ENCODE assay signal across 26 mouse cellular contexts in genomic region chr1:167905424-167905823, GRCm38 (mm10).
A peak's percentile ranks its signal among the peaks of the same experiment; 100 is the strongest.
DNase-seq lines count a peak whose midpoint lies in the region; ATAC-seq and TF ChIP-seq lines count a peak whose summit lies in the region.
"Had no signal": no experiment of that assay in that cellular context is flagged by ENCODE, and none has a peak within 500 bp of the region (broad histone marks: within the 10 kb centered on the region; RNA-seq: fewer than 3 reads in every experiment).

No protein-coding gene starts in this region.

- no peaks in the 10 kb centered on the region for H3K4me1 ChIP-seq in forebrain, postnatal 0 days (ENCODE audit: insufficient read depth)
- H3K4me1 ChIP-seq in forebrain, embryonic 12.5 days, result no peaks in the 10 kb centered on the region; the same call in 1 of the 2 replicates
- peaks cover 6% of the 10 kb centered on the region; the same call in 1 of the 2 replicates for H3K4me1 ChIP-seq in midbrain, embryonic 13.5 days (replicated peaks)
- no peaks in the 10 kb centered on the region for H3K4me1 ChIP-seq in midbrain, embryonic 16.5 days (ENCODE audit: control insufficient read depth, insufficient read depth, low read length)
- no peaks in the 10 kb centered on the region for H3K4me1 ChIP-seq in liver, embryonic 11.5 days (replicated peaks; ENCODE audit: control insufficient read depth, insufficient read depth, low read length)
- H3K4me1 ChIP-seq: embryonic facial prominence, embryonic 12.5 days; hindbrain, embryonic 15.5 days; limb, embryonic 13.5 days; liver, embryonic 12.5 days had no signal

- H3K27me3 ChIP-seq in forebrain, postnatal 0 days (ENCODE audit: insufficient read depth, low read length), result no peaks in the 10 kb centered on the region
- H3K27me3 ChIP-seq in forebrain, embryonic 12.5 days, result no peaks in the 10 kb centered on the region
- peaks cover under 1% of the 10 kb centered on the region; the same call in 1 of the 2 replicates for H3K27me3 ChIP-seq in midbrain, embryonic 13.5 days
- no peaks in the 10 kb centered on the region for H3K27me3 ChIP-seq in midbrain, embryonic 16.5 days (ENCODE audit: control insufficient read depth, insufficient read depth, low read depth, low read length)
- H3K27me3 ChIP-seq in liver, embryonic 11.5 days (replicated peaks; ENCODE audit: control insufficient read depth, insufficient read depth, low read length), result no peaks in the 10 kb centered on the region
- H3K27me3 ChIP-seq: embryonic facial prominence, embryonic 12.5 days; hindbrain, embryonic 15.5 days; liver, embryonic 12.5 days had no signal

- no peak overlapping the region for H3K4me3 ChIP-seq in forebrain, postnatal 0 days (ENCODE audit: low read depth, low read length)
- H3K4me3 ChIP-seq in forebrain, embryonic 12.5 days (replicated peaks), result no peak overlapping the region
- H3K4me3 ChIP-seq in midbrain, embryonic 13.5 days (replicated peaks), result no peak overlapping the region
- no peak overlapping the region for H3K4me3 ChIP-seq in midbrain, embryonic 16.5 days (ENCODE audit: low read depth, low read length)
- H3K4me3 ChIP-seq in layer of hippocampus, adult 2 months, result no peak overlapping the region
- no peak overlapping the region for H3K4me3 ChIP-seq in liver, embryonic 11.5 days (ENCODE audit: low read depth, low read length)
- H3K4me3 ChIP-seq: embryonic facial prominence, embryonic 12.5 days; hindbrain, embryonic 10.5 days; hindbrain, embryonic 15.5 days; limb, embryonic 13.5 days; liver, embryonic 12.5 days had no signal

- H3K9ac ChIP-seq in forebrain, postnatal 0 days, result no peak overlapping the region
- H3K9ac ChIP-seq in forebrain, embryonic 12.5 days, result no peak overlapping the region
- no peak overlapping the region for H3K9ac ChIP-seq in midbrain, embryonic 13.5 days (replicated peaks)
- no peak overlapping the region for H3K9ac ChIP-seq in midbrain, embryonic 16.5 days (ENCODE audit: low read depth, low read length)
- H3K9ac ChIP-seq in liver, embryonic 11.5 days (ENCODE audit: low read depth, low read length), result no peak overlapping the region
- H3K9ac ChIP-seq: embryonic facial prominence, embryonic 12.5 days; hindbrain, embryonic 15.5 days; limb, embryonic 13.5 days; liver, embryonic 12.5 days; liver, postnatal 0 days had no signal

- H3K36me3 ChIP-seq in forebrain, postnatal 0 days (ENCODE audit: insufficient read depth), result no peaks in the 10 kb centered on the region
- H3K36me3 ChIP-seq in forebrain, embryonic 12.5 days (replicated peaks), result no peaks in the 10 kb centered on the region
- H3K36me3 ChIP-seq in midbrain, embryonic 13.5 days, result no peaks in the 10 kb centered on the region
- H3K36me3 ChIP-seq in midbrain, embryonic 16.5 days (ENCODE audit: control insufficient read depth, insufficient read depth, low read length), result no peaks in the 10 kb centered on the region
- no peaks in the 10 kb centered on the region for H3K36me3 ChIP-seq in liver, embryonic 11.5 days (ENCODE audit: control insufficient read depth, insufficient read depth, low read length)
- H3K36me3 ChIP-seq: embryonic facial prominence, embryonic 12.5 days; hindbrain, embryonic 10.5 days; hindbrain, embryonic 15.5 days; limb, embryonic 13.5 days; liver, embryonic 12.5 days had no signal

- no peak overlapping the region for H3K27ac ChIP-seq in forebrain, postnatal 0 days (ENCODE audit: low read depth, low read length)
- no peak overlapping the region for H3K27ac ChIP-seq in forebrain, embryonic 12.5 days
- H3K27ac ChIP-seq in midbrain, embryonic 13.5 days, result no peak overlapping the region
- no peak overlapping the region for H3K27ac ChIP-seq in midbrain, embryonic 16.5 days (ENCODE audit: low read length)
- H3K27ac ChIP-seq in layer of hippocampus, adult 2 months, result no peak overlapping the region
- H3K27ac ChIP-seq in liver, embryonic 11.5 days (ENCODE audit: low read depth, low read length), result no peak overlapping the region
- H3K27ac ChIP-seq: embryonic facial prominence, embryonic 12.5 days; hindbrain, embryonic 10.5 days; hindbrain, embryonic 15.5 days; limb, embryonic 13.5 days; liver, embryonic 12.5 days had no signal

- no peak for TF ChIP-seq CTCF in forebrain, postnatal 0 days (IDR thresholded peaks at IDR 0.05; ENCODE audit: low read depth)
- TF ChIP-seq CTCF in layer of hippocampus, adult 2 months (conservative IDR thresholded peaks at IDR 0.05), result no peak

- 23% methylated on average over 3 of the region's 3 CpGs for WGBS in forebrain, postnatal 0 days
- 60% methylated on average over 3 of the region's 3 CpGs for WGBS in forebrain, embryonic 12.5 days
- 29% methylated on average over 3 of the region's 3 CpGs for WGBS in midbrain, embryonic 13.5 days
- 32% methylated on average over 3 of the region's 3 CpGs for WGBS in midbrain, embryonic 16.5 days
- 75% methylated on average over 3 of the region's 3 CpGs for WGBS in liver, embryonic 11.5 days

- peak; percentile 45; the same call in 1 of the 2 replicates for ATAC-seq in forebrain, postnatal 0 days
- no peak for ATAC-seq in forebrain, embryonic 12.5 days (ENCODE audit: low FRiP score)
- ATAC-seq in midbrain, embryonic 13.5 days, result peak; percentile 78; the same call in 1 of the 2 replicates
- no peak for ATAC-seq in midbrain, embryonic 16.5 days
- ATAC-seq in activated CD4-positive, CD25-positive, alpha-beta regulatory T cell, adult 4 months, result no peak
- ATAC-seq in liver, embryonic 11.5 days (replicated peaks; ENCODE audit: low FRiP score), result no peak
- ATAC-seq: CD4-positive, CD25-positive, alpha-beta regulatory T cell, adult 4 months; inflammation-experienced regulatory T-cells, adult 6 months; liver, embryonic 12.5 days; liver, postnatal 0 days had no signal

- H3K9me3 ChIP-seq in forebrain, postnatal 0 days (ENCODE audit: low read length), result no peaks in the 10 kb centered on the region
- H3K9me3 ChIP-seq in forebrain, embryonic 12.5 days, result no peaks in the 10 kb centered on the region
- no peaks in the 10 kb centered on the region for H3K9me3 ChIP-seq in midbrain, embryonic 13.5 days
- no peaks in the 10 kb centered on the region for H3K9me3 ChIP-seq in midbrain, embryonic 16.5 days (replicated peaks; ENCODE audit: control insufficient read depth, low read length, poor library complexity, severe bottlenecking)
- no peaks in the 10 kb centered on the region for H3K9me3 ChIP-seq in liver, embryonic 11.5 days (ENCODE audit: control insufficient read depth, low read length)
- H3K9me3 ChIP-seq: embryonic facial prominence, embryonic 12.5 days; hindbrain, embryonic 10.5 days; hindbrain, embryonic 15.5 days; limb, embryonic 13.5 days; liver, embryonic 12.5 days had no signal

- no peak for DNase-seq in forebrain, postnatal 0 days
- DNase-seq in layer of hippocampus, adult 2 months (ENCODE audit: low spot score in 2 of 2), result peak; percentile 37 to 61
- no peak for DNase-seq in liver, embryonic 11.5 days (ENCODE audit: low spot score)
- DNase-seq: adrenal gland, adult 2 months; cerebellum, adult 11 months; cerebellum, adult 9-10 months; cerebellum, postnatal 36 days; embryo, embryonic 11 days; gastrocnemius, postnatal 14 days; heart, postnatal 14 days; kidney, adult 11 months; kidney, postnatal 14 days; liver, postnatal 0 days; lung, postnatal 36 days; thymus, postnatal 4 days had no signal

- H3K4me2 ChIP-seq in forebrain, postnatal 0 days (ENCODE audit: low read depth), result no peak overlapping the region
- H3K4me2 ChIP-seq in forebrain, embryonic 12.5 days, result no peak overlapping the region
- no peak overlapping the region for H3K4me2 ChIP-seq in midbrain, embryonic 13.5 days (replicated peaks)
- H3K4me2 ChIP-seq in midbrain, embryonic 16.5 days (ENCODE audit: low read length), result no peak overlapping the region
- no peak overlapping the region for H3K4me2 ChIP-seq in liver, embryonic 11.5 days
- H3K4me2 ChIP-seq: embryonic facial prominence, embryonic 12.5 days; hindbrain, embryonic 15.5 days; limb, embryonic 13.5 days; liver, embryonic 12.5 days had no signal

Comparison
In these comparisons a context has a peak if more than half of its experiments do, and no peak if none do; other contexts are left out.
1. ATAC-seq: peak in forebrain, postnatal 0 days (single experiment) and midbrain, embryonic 13.5 days (single experiment); none in forebrain, embryonic 12.5 days (single experiment), midbrain, embryonic 16.5 days (single experiment), activated CD4-positive, CD25-positive, alpha-beta regulatory T cell, adult 4 months (single experiment) and liver, embryonic 11.5 days (single experiment).
2. DNase-seq: peak in layer of hippocampus, adult 2 months (2 of 2); none in forebrain, postnatal 0 days (single experiment) and liver, embryonic 11.5 days (single experiment).